Mouse (Mus musculus): ENCODE measurements around the gene Palm2. TPM values are rescaled to one million over a fixed set of nuclear protein-coding genes. Genes with fewer than 3 reads are reported as not detected.

The Palm2 gene
- total RNA-seq, 1 experiment = 1.8 TPM

GRCm38 (mm10) chr4:57585281-57585800 lies 151.3 kb downstream of the Palm2 start:
- Histone ChIP-seq H3K9me3 (ENCODE audit: control insufficient read depth, insufficient read depth, low read depth, low read length) (no peaks in the 10 kb centered on the region), H3K27ac (ENCODE audit: insufficient read depth, low read depth, low read length, poor library complexity, severe bottlenecking) (no peak overlapping the region), H3K4me3 (ENCODE audit: insufficient read depth in 1 of 2, low read depth in 1 of 2, low read length in 2 of 2, poor library complexity in 1 of 2, severe bottlenecking in 1 of 2) (no peak overlapping the region), H3K36me3 (ENCODE audit: control insufficient read depth, insufficient read depth, low read length, poor library complexity, severe bottlenecking) (no peaks in the 10 kb centered on the region), H3K4me1 (ENCODE audit: control insufficient read depth in 2 of 2, insufficient read depth in 2 of 2, low read length in 2 of 2, poor library complexity in 1 of 2) (no peaks in the 10 kb centered on the region), H3K9ac (ENCODE audit: insufficient read depth, low read depth, low read length, poor library complexity, severe bottlenecking) (no peak overlapping the region)
- in situ Hi-C loops (cut with MboI; ENCODE audit: low sequenced_read_pairs in 2 of 2, unreplicated experiment in 2 of 2) = no loop called here
- DNase-seq (ENCODE audit: low read depth, low spot score) = no peak
- no peak for TF ChIP-seq ZC3H11A (IDR thresholded peaks at IDR 0.05; ENCODE audit: borderline replicate concordance, low read depth, low read length)

DNA sequence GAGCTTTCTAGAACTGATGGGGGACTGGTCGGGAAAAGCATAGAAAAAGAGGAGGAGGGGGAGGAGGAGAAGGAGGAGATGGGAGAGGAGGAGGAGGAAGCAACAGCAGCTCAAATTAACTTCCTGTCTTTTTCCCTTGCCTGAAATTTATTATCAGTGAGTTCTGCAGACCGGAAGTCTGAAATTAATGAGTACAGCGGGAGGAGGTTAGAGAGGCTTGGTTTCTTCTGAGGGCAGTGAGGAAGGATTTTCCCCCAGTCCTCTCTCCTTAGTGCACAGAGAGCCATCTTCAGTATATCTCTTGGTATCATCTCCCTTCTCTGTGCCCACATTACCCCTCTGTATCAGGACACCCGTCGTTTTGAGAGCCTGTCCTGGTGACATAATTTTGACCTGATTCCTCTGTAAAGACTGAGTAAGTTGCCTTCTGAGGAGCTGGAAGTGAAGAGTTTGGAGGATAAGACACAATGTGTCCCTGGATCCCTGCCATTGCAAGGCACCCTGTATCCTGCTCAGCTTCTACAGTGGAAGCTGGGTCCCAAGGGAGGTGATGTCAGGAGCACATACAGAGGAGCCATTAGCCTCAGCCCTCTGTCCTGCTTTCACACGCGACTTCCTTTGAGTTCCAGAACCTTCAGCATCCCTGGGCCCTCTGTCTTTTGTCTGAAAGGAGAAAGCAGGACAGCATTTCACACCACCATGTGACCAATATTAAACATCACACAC lies 153.0 kb downstream of the Palm2 start:
- H3K4me1 ChIP-seq (ENCODE audit: control insufficient read depth in 2 of 2, insufficient read depth in 2 of 2, low read length in 2 of 2, poor library complexity in 1 of 2) = no peaks in the 10 kb centered on the region
- DNase-seq (ENCODE audit: low read depth, low spot score) = no peak

GRCm38 (mm10) chr4:57588356-57588755 lies 154.3 kb downstream of the Palm2 start:
- H3K4me1 ChIP-seq (ENCODE audit: control insufficient read depth in 2 of 2, insufficient read depth in 2 of 2, low read length in 2 of 2, poor library complexity in 1 of 2) = no peaks in the 10 kb centered on the region

More for the DNA sequence above, 153.0 kb downstream of the Palm2 start:
- Histone ChIP-seq H3K9me3 (ENCODE audit: control insufficient read depth, insufficient read depth, low read depth, low read length) (no peaks in the 10 kb centered on the region), H3K9ac (ENCODE audit: insufficient read depth, low read depth, low read length, poor library complexity, severe bottlenecking) (no peak overlapping the region), H3K4me3 (ENCODE audit: insufficient read depth in 1 of 2, low read depth in 1 of 2, low read length in 2 of 2, poor library complexity in 1 of 2, severe bottlenecking in 1 of 2) (no peak overlapping the region), H3K36me3 (ENCODE audit: control insufficient read depth, insufficient read depth, low read length, poor library complexity, severe bottlenecking) (no peaks in the 10 kb centered on the region), H3K27ac (ENCODE audit: insufficient read depth, low read depth, low read length, poor library complexity, severe bottlenecking) (no peak overlapping the region)
- in situ Hi-C loops (cut with MboI; ENCODE audit: low sequenced_read_pairs in 2 of 2, unreplicated experiment in 2 of 2) = no loop called here
- TF ChIP-seq CHD2 (IDR thresholded peaks at IDR 0.05; ENCODE audit: low read depth, low read length) (no peak), MAFK (IDR thresholded peaks at IDR 0.05; ENCODE audit: insufficient read depth, low read depth, low read length) (no peak), ZNF384 (IDR thresholded peaks at IDR 0.05; ENCODE audit: low read depth, low read length) (no peak), ZC3H11A (IDR thresholded peaks at IDR 0.05; ENCODE audit: borderline replicate concordance, low read depth, low read length) (no peak)

DNA sequence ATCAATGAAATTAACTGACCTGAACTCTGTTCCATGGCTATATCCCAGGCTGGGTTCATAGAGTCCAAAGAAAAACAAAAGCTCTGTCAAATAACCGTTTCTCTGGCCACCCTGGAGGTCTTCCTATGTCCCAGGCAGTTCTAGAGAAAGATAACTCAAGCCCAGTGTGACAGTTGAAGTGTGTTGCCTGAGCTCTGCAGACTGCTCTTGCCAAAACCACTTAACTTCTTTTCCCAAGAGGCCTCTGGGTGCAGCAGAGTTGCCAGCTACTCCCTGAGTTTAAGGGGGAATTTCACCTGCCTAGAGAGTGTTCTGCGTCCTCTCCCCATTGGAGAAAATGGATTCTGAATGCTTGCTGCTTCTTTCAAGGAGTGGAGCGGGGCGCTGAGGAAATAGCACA lies 158.7 kb downstream of the Palm2 start:
- TF ChIP-seq HCFC1 (IDR thresholded peaks at IDR 0.05; ENCODE audit: borderline replicate concordance, insufficient read depth, low read length) (no peak), CHD2 (IDR thresholded peaks at IDR 0.05; ENCODE audit: low read depth, low read length) (no peak), ZC3H11A (IDR thresholded peaks at IDR 0.05; ENCODE audit: borderline replicate concordance, low read depth, low read length) (no peak), ZNF384 (IDR thresholded peaks at IDR 0.05; ENCODE audit: low read depth, low read length) (no peak), MAFK (IDR thresholded peaks at IDR 0.05; ENCODE audit: insufficient read depth, low read depth, low read length) (no peak)
- no peak overlapping the region for H3K4me3 ChIP-seq (ENCODE audit: insufficient read depth in 1 of 2, low read depth in 1 of 2, low read length in 2 of 2, poor library complexity in 1 of 2, severe bottlenecking in 1 of 2)
- H3K27ac ChIP-seq (ENCODE audit: insufficient read depth, low read depth, low read length, poor library complexity, severe bottlenecking) = no peak overlapping the region
- no peaks in the 10 kb centered on the region for H3K4me1 ChIP-seq (ENCODE audit: control insufficient read depth in 2 of 2, insufficient read depth in 2 of 2, low read length in 2 of 2, poor library complexity in 1 of 2)
- no peak for DNase-seq (ENCODE audit: low read depth, low spot score)
- no peaks in the 10 kb centered on the region for H3K9me3 ChIP-seq (ENCODE audit: control insufficient read depth, insufficient read depth, low read depth, low read length)
- in situ Hi-C loops (cut with MboI; ENCODE audit: low sequenced_read_pairs in 2 of 2, unreplicated experiment in 2 of 2) = no loop called here
- no peak overlapping the region for H3K9ac ChIP-seq (ENCODE audit: insufficient read depth, low read depth, low read length, poor library complexity, severe bottlenecking)
- H3K36me3 ChIP-seq (ENCODE audit: control insufficient read depth, insufficient read depth, low read length, poor library complexity, severe bottlenecking) = no peaks in the 10 kb centered on the region

More at GRCm38 (mm10) chr4:57588356-57588755, 154.3 kb downstream of the Palm2 start:
- H3K27ac ChIP-seq (ENCODE audit: insufficient read depth, low read depth, low read length, poor library complexity, severe bottlenecking) = no peak overlapping the region
- no peak for DNase-seq (ENCODE audit: low read depth, low spot score)
- no peaks in the 10 kb centered on the region for H3K9me3 ChIP-seq (ENCODE audit: control insufficient read depth, insufficient read depth, low read depth, low read length)
- no peak overlapping the region for H3K9ac ChIP-seq (ENCODE audit: insufficient read depth, low read depth, low read length, poor library complexity, severe bottlenecking)
- H3K36me3 ChIP-seq (ENCODE audit: control insufficient read depth, insufficient read depth, low read length, poor library complexity, severe bottlenecking) = no peaks in the 10 kb centered on the region
- TF ChIP-seq ZC3H11A (IDR thresholded peaks at IDR 0.05; ENCODE audit: borderline replicate concordance, low read depth, low read length) = no peak
- TF ChIP-seq HCFC1 (IDR thresholded peaks at IDR 0.05; ENCODE audit: borderline replicate concordance, insufficient read depth, low read length) = no peak
- no peak for TF ChIP-seq ZNF384 (IDR thresholded peaks at IDR 0.05; ENCODE audit: low read depth, low read length)
- no peak for TF ChIP-seq MAFK (IDR thresholded peaks at IDR 0.05; ENCODE audit: insufficient read depth, low read depth, low read length)
- no peak for TF ChIP-seq CHD2 (IDR thresholded peaks at IDR 0.05; ENCODE audit: low read depth, low read length)
- in situ Hi-C loops (cut with MboI; ENCODE audit: low sequenced_read_pairs in 2 of 2, unreplicated experiment in 2 of 2) = no loop called here
- no peak overlapping the region for H3K4me3 ChIP-seq (ENCODE audit: insufficient read depth in 1 of 2, low read depth in 1 of 2, low read length in 2 of 2, poor library complexity in 1 of 2, severe bottlenecking in 1 of 2)

DNA sequence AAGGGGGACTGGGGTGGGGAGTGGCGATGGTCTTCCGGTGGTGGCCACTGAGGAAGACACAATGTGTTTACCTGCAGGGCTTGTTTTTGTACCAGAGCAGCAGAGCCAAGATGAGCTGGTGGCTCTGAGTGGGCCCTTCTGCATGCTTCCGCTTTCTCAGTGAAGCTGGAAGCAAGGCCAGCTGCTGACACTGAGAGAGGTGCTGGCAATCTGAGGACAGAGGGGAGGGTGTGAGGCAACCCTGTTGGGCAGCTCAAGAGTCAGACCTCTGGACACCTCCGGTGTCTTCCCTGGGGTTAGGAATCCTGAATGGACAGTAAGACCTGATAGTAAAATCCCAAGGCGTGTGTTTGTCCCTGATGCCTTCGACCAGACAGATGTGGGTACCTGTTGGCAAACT lies 165.9 kb downstream of the Palm2 start:
- Histone ChIP-seq H3K9me3 (ENCODE audit: control insufficient read depth, insufficient read depth, low read depth, low read length) (no peaks in the 10 kb centered on the region), H3K27ac (ENCODE audit: insufficient read depth, low read depth, low read length, poor library complexity, severe bottlenecking) (no peak overlapping the region), H3K4me3 (ENCODE audit: insufficient read depth in 1 of 2, low read depth in 1 of 2, low read length in 2 of 2, poor library complexity in 1 of 2, severe bottlenecking in 1 of 2) (no peak overlapping the region), H3K4me1 (ENCODE audit: control insufficient read depth in 2 of 2, insufficient read depth in 2 of 2, low read length in 2 of 2, poor library complexity in 1 of 2) (no peaks in the 10 kb centered on the region), H3K36me3 (ENCODE audit: control insufficient read depth, insufficient read depth, low read length, poor library complexity, severe bottlenecking) (no peaks in the 10 kb centered on the region), H3K9ac (ENCODE audit: insufficient read depth, low read depth, low read length, poor library complexity, severe bottlenecking) (no peak overlapping the region)
- TF ChIP-seq CHD2 (IDR thresholded peaks at IDR 0.05; ENCODE audit: low read depth, low read length) (no peak), ZC3H11A (IDR thresholded peaks at IDR 0.05; ENCODE audit: borderline replicate concordance, low read depth, low read length) (no peak), ZNF384 (IDR thresholded peaks at IDR 0.05; ENCODE audit: low read depth, low read length) (no peak), MAFK (IDR thresholded peaks at IDR 0.05; ENCODE audit: insufficient read depth, low read depth, low read length) (no peak), HCFC1 (IDR thresholded peaks at IDR 0.05; ENCODE audit: borderline replicate concordance, insufficient read depth, low read length) (no peak)
- in situ Hi-C loops (cut with MboI; ENCODE audit: low sequenced_read_pairs in 2 of 2, unreplicated experiment in 2 of 2) = no loop called here
- DNase-seq (ENCODE audit: low read depth, low spot score) = no peak
